In the genomic region with DNA sequence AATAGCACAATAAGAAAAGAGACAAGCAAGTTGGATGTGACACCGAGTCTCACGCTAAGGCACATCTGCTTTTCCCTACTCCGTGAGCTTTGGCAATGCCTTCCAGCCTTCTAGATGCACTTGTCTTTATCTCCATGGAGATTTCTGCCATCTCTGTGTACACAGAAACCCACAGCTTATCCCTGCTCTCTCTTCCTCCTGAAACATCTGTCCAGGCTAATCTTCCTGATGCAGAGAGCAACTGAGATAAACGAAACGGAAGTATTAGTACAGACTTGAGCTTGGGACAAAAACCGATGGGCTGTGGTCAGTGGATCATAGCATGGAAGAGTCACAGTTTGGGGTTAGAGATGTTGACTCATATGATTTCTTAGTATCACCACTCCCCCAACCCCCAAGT, we compare ENCODE assay signal across 14 mouse cellular contexts.
"Had no signal": no experiment of that assay in that cellular context is flagged by ENCODE, and none has a peak within 500 bp of the region (broad histone marks: within the 10 kb centered on the region; RNA-seq: fewer than 3 reads in every experiment).

No protein-coding gene starts in this region.

- DNase-seq: kidney, adult 11 months; kidney, adult 9 months; kidney, postnatal 36 days; layer of hippocampus, adult 9-11 months; midbrain, embryonic 14.5 days; thymus, postnatal 25 days had no signal

- H3K4me1 ChIP-seq: limb, embryonic 15.5 days; lung, embryonic 15.5 days; neural tube, embryonic 12.5 days had no signal

- H3K4me3 ChIP-seq: left cerebral cortex, adult 2 months; limb, embryonic 15.5 days; lung, embryonic 15.5 days; midbrain, embryonic 10.5 days; neural tube, embryonic 12.5 days had no signal

- H3K36me3 ChIP-seq: limb, embryonic 15.5 days; lung, embryonic 15.5 days; midbrain, embryonic 10.5 days; neural tube, embryonic 12.5 days had no signal

- H3K9ac ChIP-seq: limb, embryonic 15.5 days; lung, embryonic 15.5 days; neural tube, embryonic 12.5 days had no signal

- ATAC-seq: inflammation-experienced regulatory T-cells, adult 6 months had no signal

- H3K9me3 ChIP-seq: limb, embryonic 15.5 days; lung, embryonic 15.5 days; midbrain, embryonic 10.5 days; neural tube, embryonic 12.5 days had no signal

- H3K4me2 ChIP-seq: limb, embryonic 15.5 days; lung, embryonic 15.5 days; neural tube, embryonic 12.5 days had no signal

- H3K27ac ChIP-seq: kidney, postnatal 0 days; left cerebral cortex, adult 2 months; limb, embryonic 15.5 days; lung, embryonic 15.5 days; midbrain, embryonic 10.5 days; neural tube, embryonic 12.5 days; stomach, postnatal 0 days had no signal

- H3K27me3 ChIP-seq: limb, embryonic 15.5 days; lung, embryonic 15.5 days; neural tube, embryonic 12.5 days had no signal
